Mouse (Mus musculus): Measurements from ENCODE around the gene Slc10a6. TPM values are rescaled to one million over a fixed set of nuclear protein-coding genes. Genes with fewer than 3 reads are reported as not detected.

Slc10a6 gene
- polyA plus RNA-seq, 1 experiment from 2014 or later: 0.95 TPM

DNA sequence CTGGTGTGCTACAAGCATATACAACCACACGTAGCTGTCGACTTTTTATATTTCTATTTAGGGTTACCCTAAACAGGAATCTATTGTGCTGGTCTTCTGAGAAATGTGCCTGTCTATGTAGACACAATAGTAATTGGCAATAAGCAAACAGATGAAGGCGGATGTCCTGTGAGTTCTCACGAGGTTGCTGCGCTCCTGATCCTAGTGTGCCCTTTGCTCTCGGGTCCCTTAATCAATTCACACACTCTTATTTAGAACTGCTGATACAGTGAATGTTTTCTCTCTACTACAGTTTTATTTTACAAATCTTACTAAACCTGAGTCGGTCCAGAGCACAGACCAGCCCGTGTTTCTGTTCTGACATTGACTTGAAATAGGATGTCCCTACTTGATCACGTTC, 68.7 kb downstream of the Slc10a6 start:
- Histone ChIP-seq H3K27me3 (replicated peaks; ENCODE audit: control insufficient read depth, insufficient read depth, low read length) (no peaks in the 10 kb centered on the region), H3K9me3 (ENCODE audit: control insufficient read depth, low read length) (no peaks in the 10 kb centered on the region), H3K27ac (ENCODE audit: low read depth) (no peak overlapping the region), H3K4me3 (ENCODE audit: low read depth, low read length) (no peak overlapping the region), H3K4me1 (replicated peaks; ENCODE audit: control insufficient read depth, insufficient read depth, low read length) (no peaks in the 10 kb centered on the region), H3K9ac (ENCODE audit: low read length) (no peak overlapping the region), H3K4me2 (ENCODE audit: low read length) (no peak overlapping the region), H3K36me3 (ENCODE audit: control insufficient read depth, insufficient read depth, low read length) (peaks cover 58% of the 10 kb centered on the region)
- DNase-seq (ENCODE audit: low spot score) (no peak), ATAC-seq (replicated peaks; ENCODE audit: low FRiP score, low TSS enrichment, low read depth) (no peak)
- WGBS: 93% methylated on average over 9 of the region's 9 CpGs

Other genes starting within 250 kb of the Slc10a6 start
- 9.3 and 10.1 TPM in 2 replicates for gene Ptpn13, start 204.2 kb downstream of the Slc10a6 start, polyA plus RNA-seq (2014; fragmentation: Nextera tagmentation; extraction: Ambion mirVana)
- gene 1700016H13Rik, start 26.6 kb upstream of the Slc10a6 start, polyA plus RNA-seq (2014; fragmentation: Nextera tagmentation; extraction: Ambion mirVana): 0.28 and 0.49 TPM in 2 replicates
- gene Aff1, start 63.0 kb upstream of the Slc10a6 start, polyA plus RNA-seq (2014; fragmentation: Nextera tagmentation; extraction: Ambion mirVana): 7.0 and 7.3 TPM in 2 replicates